Mouse (Mus musculus): ENCODE measurements around the gene Lhfpl3.
"Not testable (repeated sequence)": the region's sequence is repeated elsewhere in the genome, so short reads cannot be mapped to it uniquely, and the experiment has no call there.

Gene Lhfpl3

DNA sequence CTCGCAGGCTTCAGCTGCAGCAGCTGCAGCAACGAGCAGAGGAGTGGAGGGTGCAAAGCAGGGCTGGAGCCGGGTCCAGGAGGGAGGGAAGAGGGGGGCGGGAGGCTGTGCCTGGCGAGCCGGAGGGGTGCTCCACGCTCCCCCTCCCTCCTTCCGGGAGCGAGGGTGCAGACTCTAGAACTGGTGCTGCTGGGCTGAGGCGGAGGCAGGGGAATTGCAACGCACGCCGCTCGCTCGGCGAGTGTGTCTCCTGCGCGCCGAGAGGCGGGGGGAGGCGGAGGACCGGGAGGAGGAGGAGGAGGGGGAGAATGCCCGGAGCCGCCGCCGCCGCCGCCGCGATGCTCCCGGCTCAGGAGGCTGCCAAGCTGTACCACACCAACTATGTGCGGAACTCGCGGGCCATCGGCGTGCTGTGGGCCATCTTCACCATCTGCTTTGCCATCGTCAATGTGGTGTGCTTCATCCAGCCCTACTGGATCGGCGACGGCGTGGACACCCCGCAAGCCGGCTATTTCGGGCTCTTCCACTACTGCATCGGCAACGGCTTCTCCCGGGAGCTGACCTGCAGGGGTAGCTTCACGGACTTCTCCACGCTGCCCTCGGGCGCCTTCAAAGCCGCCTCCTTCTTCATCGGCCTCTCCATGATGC lies at the start of gene Lhfpl3:
TSS of gene Lhfpl3 (plus strand) at position 175 of the 648 bp plus-strand sequence.
- DNase-seq (ENCODE audit: low spot score in 2 of 2) = peak in 1 of 2 experiments; percentile 3

DNA sequence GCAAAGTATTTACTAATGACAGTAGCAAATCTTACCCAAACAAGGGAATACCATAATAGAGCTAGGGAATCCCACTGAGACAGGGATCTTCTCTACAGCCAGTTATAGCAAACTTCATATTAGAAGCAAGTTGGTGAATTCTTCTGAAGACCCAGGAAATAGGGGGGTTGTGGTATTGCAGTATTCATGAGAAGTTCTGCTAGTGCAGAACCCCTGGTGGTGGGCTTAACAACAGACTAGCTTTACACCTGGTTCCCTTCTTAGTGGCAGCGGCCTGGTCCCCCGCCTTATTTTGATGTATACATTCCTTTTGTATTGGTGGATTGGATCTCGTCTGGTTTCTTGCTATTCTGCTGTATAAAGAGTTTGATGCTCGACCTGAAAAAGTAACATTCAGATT lies 39.6 kb upstream of the Lhfpl3 start:
- not testable (repeated sequence) for DNase-seq (ENCODE audit: low spot score in 2 of 2)

DNA sequence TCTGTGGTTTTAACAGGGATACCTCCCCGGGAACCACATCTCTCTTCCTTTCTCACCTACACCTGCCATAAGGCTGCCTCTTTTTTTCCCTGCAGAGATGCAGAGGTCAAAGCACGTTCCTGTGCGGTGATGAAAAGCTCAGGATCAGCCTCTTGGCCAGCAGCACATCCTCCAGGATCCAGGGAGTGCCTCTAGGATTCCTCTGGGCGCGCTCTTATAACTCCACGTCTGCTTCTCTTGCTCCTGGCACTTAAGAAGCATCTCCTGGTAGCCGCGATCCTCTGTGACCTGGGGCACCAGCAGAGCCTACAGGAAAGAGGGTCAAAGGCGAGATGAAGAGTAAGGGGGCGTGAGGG lies 352 bp upstream of the Lhfpl3 start:
- DNase-seq (ENCODE audit: low spot score in 2 of 2) = no peak

DNA sequence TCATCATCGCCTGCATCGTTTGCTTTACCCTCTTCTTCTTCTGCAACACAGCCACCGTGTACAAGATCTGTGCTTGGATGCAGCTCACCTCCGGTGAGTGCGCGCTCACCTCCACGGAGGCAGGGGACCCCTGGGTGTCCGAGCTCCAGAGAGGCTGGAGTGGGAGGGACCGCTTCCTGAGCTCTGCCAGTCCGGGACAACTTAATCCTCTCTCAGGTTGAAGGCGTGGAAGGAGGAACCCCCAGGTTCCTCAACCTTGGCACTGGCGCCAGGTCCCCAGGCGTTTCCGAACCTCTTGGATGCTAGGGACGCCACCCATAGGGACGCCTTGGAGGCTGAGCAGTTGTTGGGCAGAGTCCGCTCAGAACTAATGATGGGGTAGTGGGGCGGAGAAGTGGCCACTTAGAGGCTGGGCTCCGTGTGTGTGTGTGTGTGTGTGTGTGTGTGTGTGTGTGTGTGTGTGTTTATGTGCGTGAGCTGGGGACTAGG lies 718 bp downstream of the Lhfpl3 start:
- no peak for DNase-seq (ENCODE audit: low spot score in 2 of 2)

DNA sequence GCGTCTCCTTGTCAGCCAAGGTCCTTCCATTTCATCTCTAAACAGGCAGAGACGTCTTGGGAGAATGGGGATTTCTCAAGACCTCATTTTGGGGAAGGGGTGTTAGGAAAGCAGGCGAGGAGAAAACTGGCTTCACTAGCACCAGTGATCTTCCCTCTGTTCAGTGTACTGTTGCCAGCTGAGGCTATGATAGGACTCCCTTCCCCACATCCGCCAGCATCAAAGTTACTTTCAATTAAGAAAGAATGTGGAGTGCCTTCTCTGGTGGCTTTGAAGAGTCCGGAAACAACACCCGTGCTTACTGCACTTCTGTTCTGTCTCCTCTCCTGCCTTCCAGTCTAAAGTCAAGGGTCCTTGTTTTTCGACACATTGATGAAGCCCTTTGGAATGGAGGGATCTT lies 1.4 kb downstream of the Lhfpl3 start:
- peak in 1 of 2 experiments; percentile 3 for DNase-seq (ENCODE audit: low spot score in 2 of 2)

DNA sequence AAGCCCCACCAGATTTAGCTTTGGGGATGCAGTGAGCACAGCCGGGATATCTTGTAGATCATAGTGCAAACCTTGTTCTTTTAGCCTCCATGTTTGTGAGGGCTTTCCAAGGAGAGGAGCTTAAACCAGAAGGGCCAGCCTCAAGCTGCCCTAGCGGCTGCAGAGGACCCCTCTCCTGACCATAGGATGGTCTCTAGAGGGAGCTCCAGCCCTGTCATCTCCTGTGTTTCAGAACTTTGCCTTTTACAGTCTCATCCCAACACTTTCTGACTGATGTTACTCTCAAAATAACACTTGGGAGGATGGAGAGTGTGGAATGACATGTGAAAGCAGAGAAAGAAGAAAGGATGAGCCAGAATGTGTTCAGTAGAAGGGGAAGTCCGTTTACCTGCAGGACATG lies 11.4 kb downstream of the Lhfpl3 start:
- DNase-seq (ENCODE audit: low spot score in 2 of 2) = no peak

DNA sequence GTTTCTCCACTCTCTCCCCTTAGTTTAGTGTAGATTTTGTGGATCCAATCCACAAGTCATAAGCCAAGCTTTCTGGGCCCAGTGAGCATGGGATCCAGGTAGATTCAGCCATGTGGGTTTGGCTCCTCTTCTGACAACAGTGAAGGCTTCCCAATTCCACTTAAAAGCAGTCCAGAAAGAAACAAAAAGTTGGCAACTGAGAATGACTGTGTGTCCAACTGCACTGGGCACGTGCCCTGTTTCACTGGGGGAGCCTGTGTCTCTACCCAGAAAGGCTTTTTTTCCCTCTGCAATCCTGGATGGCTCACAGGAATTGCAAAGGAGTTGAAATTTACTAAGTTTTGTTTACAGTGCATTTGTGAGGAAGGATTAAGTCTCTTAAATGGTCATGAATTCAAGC lies 24.9 kb downstream of the Lhfpl3 start:
- DNase-seq (ENCODE audit: low spot score in 2 of 2) = no peak

DNA sequence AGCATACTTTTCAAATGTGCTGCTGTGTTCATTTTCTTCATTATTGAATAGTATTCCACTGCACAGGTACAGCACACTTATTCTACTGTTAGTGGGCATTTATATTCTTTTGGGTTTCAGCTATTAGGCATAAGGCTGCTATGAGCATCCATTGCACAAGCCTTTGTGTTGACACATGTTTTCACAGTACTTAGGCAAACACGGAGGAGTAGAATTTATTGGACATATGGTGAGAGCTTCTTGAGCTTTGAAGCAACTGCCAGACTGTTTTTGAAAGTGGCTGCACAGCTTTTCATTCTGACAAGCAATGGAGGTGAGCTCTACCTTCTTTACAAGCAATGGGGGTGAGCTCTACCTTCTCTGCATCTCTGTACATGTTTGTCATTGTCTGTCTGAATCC lies 49.5 kb downstream of the Lhfpl3 start:
- no peak for DNase-seq (ENCODE audit: low spot score in 2 of 2)

DNA sequence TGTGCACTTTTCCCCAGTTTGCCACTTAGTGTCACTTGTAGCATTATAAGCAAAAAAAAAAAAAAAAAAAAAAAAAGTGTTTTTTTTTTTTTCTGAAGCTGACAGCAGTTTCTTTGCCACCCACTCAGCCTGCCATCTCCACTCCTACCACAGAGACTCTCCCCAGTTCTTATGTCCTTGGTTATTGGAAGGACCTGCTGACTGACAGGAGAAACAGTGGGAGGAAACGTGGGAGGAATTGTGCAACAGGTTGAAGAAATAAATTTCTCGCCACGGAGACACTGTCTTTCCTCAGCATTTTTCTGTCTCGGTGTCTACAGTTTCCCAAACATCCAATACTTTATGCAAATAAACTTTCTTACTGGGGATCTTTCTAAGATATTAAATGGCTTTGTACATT lies 67.6 kb downstream of the Lhfpl3 start:
- DNase-seq (ENCODE audit: low spot score in 2 of 2) = no peak

DNA sequence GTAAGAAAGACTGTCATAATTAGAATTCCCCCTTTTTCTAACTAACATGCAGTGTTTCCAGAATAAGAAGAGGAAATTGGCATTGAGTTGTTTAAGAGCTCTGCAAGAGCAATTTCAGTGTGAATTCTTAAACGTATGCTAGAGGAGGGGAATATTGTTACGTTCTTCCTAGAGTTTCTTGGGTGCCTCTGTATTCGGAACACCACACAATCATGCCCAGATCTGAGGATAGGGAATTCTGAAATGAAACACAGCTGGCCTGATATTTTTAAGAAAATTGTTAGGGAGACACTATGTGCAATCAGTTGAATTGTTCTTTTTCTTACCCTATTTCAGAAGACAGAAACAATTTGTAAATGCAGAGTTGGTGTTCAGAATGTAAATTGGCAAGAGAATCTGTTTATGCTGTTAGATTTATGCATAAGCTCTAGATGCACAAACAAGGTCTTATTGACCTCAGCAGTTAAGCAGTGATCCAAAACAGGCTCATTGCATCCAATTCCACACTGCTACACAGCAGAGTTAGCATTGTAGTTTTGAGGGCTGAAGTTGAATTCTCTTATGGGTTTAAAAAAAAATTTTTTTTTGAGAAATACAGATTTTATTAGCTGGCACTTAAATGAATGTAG lies 84.1 kb downstream of the Lhfpl3 start:
- no peak for DNase-seq (ENCODE audit: low spot score in 2 of 2)

DNA sequence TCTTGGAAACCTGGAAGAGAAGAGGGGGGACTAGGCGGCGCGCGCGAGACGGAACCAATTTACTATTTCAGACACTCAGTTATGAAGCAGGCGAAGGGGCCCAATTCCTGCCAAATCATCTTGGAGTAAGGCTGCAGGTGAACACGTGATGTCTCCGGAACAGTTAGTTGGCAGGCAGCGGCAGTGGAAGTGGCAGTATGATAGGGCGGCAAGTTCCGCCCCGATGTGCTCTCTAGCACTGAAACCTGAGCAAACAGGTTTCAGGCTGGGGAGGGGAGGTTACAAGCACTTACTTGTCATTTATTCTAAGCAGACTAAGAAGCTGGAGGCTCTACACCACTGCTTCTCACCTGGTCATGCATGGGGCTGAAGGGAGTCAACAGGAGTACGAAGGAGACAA lies 105.7 kb downstream of the Lhfpl3 start:
- DNase-seq (ENCODE audit: low spot score in 2 of 2) = no peak

DNA sequence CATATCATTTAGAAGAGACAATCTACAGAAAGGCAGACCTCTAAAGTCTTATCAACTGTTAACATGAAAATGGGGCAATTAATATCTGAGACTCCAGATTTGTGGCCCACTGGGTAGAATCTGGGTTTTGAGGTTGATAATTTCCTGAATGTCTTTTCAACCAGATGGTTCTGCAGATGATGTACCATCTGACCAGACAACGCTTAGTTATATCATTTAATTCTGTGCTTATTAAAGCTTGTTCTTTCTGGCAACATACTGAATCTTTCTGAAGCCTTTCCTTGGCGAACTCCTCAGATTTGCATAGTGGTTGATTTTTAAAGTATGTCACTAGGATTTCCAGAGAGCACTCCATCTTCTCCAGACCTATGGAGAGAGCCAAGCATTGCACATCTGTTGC lies 107.6 kb downstream of the Lhfpl3 start:
- DNase-seq (ENCODE audit: low spot score in 2 of 2) = no peak

DNA sequence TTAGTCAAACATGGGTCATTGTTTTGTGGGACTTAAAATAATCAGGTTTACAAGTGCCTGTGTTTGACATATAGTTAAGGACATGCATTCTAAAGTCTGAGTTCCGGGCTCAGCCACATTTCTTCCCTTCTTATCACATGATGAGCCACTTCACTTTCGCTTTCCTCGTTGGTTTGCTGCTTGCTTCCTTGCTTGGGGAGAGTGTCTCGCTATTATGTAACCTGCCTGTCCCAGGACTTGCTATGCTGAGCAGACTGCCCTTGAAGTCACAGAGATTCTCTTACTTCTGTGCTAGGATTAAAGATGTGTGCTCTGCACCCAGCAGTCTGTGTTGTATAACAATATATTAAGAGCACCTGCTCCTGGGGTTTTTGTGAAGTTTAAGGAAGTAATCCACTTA lies 110.6 kb downstream of the Lhfpl3 start:
- DNase-seq (ENCODE audit: low spot score in 2 of 2) = no peak

DNA sequence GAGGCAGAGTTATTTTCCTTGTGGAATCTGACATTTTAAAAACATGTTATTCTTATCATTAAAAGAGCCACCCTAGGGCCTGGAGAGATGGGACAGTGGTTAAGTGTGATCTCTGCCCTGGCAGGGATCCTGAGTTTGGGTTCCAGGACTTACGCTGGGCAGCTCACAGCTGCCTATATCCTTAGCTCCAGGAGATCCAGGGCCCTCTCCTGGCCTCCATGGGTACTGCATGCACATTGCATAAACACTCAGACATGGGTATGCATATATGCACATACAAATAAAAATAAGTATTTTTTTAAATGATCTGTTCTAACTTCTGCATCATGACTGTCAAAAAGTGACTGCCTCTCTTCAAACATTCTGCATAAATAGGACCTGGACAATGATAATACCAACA lies 115.5 kb downstream of the Lhfpl3 start:
- no peak for DNase-seq (ENCODE audit: low spot score in 2 of 2)

DNA sequence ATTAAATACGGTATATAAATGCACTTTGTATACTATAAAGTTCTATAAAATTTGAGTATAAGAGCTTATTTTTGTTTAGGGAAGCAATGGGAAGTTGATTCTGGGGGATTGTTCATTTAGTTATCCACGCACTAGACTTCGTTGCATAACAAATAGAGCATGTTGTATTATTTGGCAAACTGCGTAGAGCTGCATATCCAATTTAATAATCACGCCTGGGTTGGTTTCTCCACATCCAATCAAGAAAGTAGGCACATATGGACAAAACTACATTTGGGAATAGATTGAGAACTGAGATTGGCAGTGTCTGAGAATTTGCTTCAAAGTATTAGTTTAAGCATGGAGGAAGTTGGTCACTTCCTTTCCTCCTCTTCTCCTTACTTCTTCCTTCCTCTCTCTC lies 123.2 kb downstream of the Lhfpl3 start:
- no peak for DNase-seq (ENCODE audit: low spot score in 2 of 2)

DNA sequence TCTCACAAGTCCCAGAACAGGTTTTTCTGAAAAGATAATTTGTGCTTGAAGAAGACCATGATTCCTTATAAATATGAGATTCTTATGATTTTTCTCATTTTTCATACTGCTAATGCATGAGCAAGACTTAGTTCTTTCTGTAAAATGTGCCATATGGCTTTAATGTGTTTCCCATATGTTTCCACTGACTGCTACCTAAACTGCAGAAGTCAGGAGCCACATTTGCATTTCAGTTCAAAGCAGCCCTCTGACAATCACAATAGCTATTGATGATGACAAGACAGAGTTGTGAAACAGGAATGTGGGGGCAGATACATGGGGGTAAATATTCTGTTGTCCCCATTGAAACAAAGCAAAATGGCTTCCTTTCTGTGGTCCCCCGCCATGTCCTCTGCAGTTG lies 126.6 kb downstream of the Lhfpl3 start:
- no peak for DNase-seq (ENCODE audit: low spot score in 2 of 2)

DNA sequence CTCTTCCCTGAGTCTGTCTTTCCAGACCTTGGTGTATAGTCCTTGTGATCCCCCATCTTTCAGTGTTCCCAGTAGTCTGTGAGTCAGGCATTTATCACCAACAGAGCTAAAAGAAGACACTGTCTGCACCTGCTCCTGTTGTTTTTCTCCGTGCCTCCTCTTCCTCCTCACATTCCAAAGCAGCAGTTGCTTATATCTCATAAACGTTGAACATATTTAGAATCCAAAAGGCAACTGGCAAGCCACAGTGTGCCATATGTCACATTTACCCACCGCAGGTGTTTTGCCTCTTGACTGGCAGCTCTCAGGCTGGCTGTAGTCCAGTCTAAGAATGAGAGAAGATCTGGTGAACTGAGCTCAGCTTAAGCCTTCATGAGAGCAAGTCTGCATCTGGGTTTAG lies 142.5 kb downstream of the Lhfpl3 start:
- no peak for DNase-seq (ENCODE audit: low spot score in 2 of 2)

DNA sequence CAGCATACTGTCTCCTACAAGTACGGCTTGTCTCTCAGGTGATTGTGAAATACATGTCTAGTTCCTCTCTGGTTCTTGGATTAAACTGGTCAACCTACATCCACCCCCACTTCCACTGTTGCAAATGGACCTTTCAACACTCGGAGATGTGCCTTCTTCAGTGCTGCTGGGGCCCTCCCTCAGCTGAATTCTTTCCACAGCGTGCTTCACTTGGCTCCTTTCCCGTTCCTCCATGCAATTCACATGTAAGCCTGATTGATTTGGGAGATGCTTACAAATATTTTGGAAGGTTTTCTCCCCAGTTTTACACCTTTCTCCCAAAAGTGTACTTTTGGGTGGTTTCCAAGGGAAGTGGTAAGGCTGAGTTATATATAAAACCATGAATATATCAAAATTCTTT lies 143.6 kb downstream of the Lhfpl3 start:
- no peak for DNase-seq (ENCODE audit: low spot score in 2 of 2)

DNA sequence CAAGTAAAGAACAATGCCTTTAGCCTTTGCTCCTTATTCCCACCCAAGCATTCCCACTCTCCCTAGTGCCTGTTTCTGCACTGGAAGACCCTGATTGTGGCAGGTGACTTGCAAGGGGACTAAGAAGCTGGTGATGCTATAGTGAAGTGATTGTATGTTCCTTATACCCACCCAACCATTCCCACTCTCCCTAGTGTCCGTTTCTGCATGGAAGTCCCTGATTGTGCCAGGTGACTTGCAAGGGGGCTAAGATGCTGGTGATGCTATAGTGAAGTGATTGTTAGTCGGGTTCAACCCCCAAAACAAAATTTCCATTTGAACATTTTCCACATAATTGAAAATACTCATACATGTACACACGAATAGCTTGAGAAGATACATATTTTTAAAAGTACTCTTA lies 151.4 kb downstream of the Lhfpl3 start:
- no peak for DNase-seq (ENCODE audit: low spot score in 2 of 2)

DNA sequence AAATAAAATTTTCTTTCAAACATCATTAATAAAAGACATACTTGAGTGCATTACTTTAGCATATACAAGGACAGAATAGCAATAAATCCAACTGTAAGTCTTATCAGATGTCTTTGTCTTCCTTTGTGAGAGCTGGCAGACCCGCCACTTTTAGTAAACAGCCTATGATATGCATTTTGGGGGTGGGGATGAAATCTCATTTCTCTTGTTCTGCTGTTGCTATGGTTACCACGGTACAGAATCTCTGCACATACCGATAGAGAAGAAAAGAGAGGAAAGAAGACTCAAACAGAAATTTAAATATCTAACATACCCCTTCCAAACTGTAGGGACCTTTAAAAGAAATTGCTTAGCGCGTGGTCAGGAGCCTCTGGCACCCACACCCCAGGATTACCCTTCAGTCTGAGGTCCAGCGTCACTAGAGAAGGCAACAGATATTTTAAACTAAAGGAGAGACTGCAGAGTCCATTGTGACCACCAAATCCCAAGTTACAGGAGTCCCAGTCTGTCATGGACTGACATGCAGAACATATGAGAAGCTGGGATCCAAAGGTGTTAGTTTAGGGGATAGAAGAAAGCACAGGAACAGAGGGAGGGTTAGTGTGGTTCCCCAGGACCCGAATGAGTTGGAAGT lies 151.9 kb downstream of the Lhfpl3 start:
- no peak for DNase-seq (ENCODE audit: low spot score in 2 of 2)

DNA sequence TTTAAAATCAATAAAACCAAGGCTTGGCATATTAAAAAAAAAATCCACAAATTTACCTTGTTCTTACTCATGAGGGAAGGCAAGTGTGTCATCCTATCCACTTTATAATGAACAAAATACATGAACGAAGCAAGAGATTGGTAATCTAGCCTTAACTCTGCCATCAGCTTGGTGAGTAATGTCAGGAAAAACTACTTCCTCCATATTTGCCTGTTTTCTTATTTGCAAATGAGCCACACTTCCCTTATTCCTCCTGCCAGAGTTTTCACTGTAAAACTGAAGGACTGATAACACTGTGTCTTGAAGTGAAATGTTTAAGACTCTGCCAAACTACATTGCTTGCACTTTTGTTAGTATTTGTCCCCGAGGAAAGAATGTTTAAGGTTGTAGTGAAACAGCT lies 152.7 kb downstream of the Lhfpl3 start:
- DNase-seq (ENCODE audit: low spot score in 2 of 2) = no peak

DNA sequence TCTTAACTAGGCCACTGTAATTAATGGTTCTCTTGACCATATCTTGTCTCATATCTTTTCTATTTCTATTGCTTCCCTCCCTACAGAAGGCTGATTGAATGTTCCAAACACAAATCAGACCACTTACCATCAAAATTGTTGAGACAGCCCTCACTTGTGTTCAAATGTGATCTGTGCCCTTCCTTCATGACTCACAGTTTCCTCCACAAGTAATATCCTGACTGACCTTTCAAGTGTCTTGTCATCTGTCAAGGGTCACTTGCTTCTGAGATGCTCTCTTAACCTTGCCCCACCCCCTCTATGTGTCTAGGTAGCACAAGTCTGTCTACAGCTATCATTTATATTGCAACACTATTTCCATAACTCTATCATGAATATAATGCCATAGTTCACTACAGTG lies 154.1 kb downstream of the Lhfpl3 start:
- DNase-seq (ENCODE audit: low spot score in 2 of 2) = no peak

DNA sequence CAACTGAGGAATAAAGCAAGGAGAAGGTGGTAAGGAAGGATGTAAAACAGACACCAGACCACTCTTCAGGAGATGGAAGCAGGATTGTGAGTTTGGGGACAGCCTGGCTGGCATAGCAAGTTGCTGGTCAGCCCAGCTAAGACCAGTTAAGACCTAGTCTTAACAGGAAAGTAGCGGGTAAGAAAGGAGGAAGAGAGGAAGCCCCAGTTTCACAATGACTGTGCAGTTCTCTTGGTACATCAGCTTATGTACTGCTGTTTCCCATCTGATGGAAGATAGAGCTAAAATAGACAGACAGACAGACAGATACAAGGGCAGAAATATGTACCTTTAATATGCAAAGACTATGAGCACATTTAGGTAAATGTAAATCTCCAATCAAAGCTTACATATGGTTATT lies 171.3 kb downstream of the Lhfpl3 start:
- no peak for DNase-seq (ENCODE audit: low spot score in 2 of 2)
